Mouse (Mus musculus): Measurements from ENCODE around the gene Ulk3. TPM values are rescaled to one million over a fixed set of nuclear protein-coding genes. Genes with fewer than 3 reads are reported as not detected.

Ulk3 gene
- total and polyA plus RNA-seq, 2 experiments from 2014 or later: 18.5 to 27.3 TPM

GRCm38 (mm10) chr9:57620674-57621073, 31.4 kb downstream of the Ulk3 start, which contains the start of gene Lman1l:
Gene Lman1l, minus strand, starts transcription at chr9:57620774.
- Histone ChIP-seq H3K27me3 (ENCODE audit: insufficient read depth, low read length) (no peaks in the 10 kb centered on the region), H3K36me3 (ENCODE audit: insufficient read depth, low read length) (peaks cover 10% of the 10 kb centered on the region; the same call in 1 of the 2 replicates), H3K27ac (no peak within 1 kb of the TSS), H3K4me3 (ENCODE audit: low read length) (no peak within 1 kb of the TSS), H3K9ac (replicated peaks; ENCODE audit: low read length) (no peak within 1 kb of the TSS), H3K9me3 (ENCODE audit: low read length) (no peaks in the 10 kb centered on the region), H3K4me2 (ENCODE audit: low read depth, low read length) (no peak within 1 kb of the TSS), H3K4me1 (ENCODE audit: insufficient read depth, low read length) (no peaks in the 10 kb centered on the region)
- WGBS: 90% methylated on average over 5 of the region's 5 CpGs
- no peak for DNase-seq (ENCODE audit: low spot score)
- TF ChIP-seq CTCF (IDR thresholded peaks at IDR 0.05; ENCODE audit: low read depth): no peak
- no peak for ATAC-seq

GRCm38 (mm10) chr9:57624295-57624694, 35.0 kb downstream of the Ulk3 start:
- ATAC-seq (no peak), DNase-seq (ENCODE audit: low spot score) (no peak)
- Histone ChIP-seq H3K4me1 (ENCODE audit: insufficient read depth, low read length) (no peaks in the 10 kb centered on the region), H3K9ac (replicated peaks; ENCODE audit: low read length) (no peak overlapping the region), H3K27ac (no peak overlapping the region), H3K4me3 (ENCODE audit: low read length) (no peak overlapping the region), H3K27me3 (ENCODE audit: insufficient read depth, low read length) (no peaks in the 10 kb centered on the region), H3K4me2 (ENCODE audit: low read depth, low read length) (no peak overlapping the region), H3K9me3 (ENCODE audit: low read length) (no peaks in the 10 kb centered on the region), H3K36me3 (ENCODE audit: insufficient read depth, low read length) (peaks cover 42% of the 10 kb centered on the region)
- WGBS: 88% methylated on average over 7 of the region's 7 CpGs
- TF ChIP-seq CTCF (IDR thresholded peaks at IDR 0.05; ENCODE audit: low read depth): no peak

- 41% methylated on average over 15 of the region's 15 CpGs for WGBS
- ATAC-seq: no peak
Measured at GRCm38 (mm10) chr9:57625674-57626500, 36.6 kb downstream of the Ulk3 start.

GRCm38 (mm10) chr9:57627191-57627590, 37.9 kb downstream of the Ulk3 start:
- Histone ChIP-seq H3K27me3 (ENCODE audit: insufficient read depth, low read length) (no peaks in the 10 kb centered on the region), H3K36me3 (ENCODE audit: insufficient read depth, low read length) (peaks cover 64% of the 10 kb centered on the region), H3K9me3 (ENCODE audit: low read length) (no peaks in the 10 kb centered on the region), H3K4me2 (ENCODE audit: low read depth, low read length) (no peak overlapping the region), H3K4me1 (ENCODE audit: insufficient read depth, low read length) (no peaks in the 10 kb centered on the region), H3K27ac (no peak overlapping the region), H3K4me3 (ENCODE audit: low read length) (no peak overlapping the region), H3K9ac (replicated peaks; ENCODE audit: low read length) (no peak overlapping the region)
- DNase-seq (ENCODE audit: low spot score) (no peak), ATAC-seq (no peak)
- WGBS: 80% methylated on average over 17 of the region's 17 CpGs
- no peak for TF ChIP-seq CTCF (IDR thresholded peaks at IDR 0.05; ENCODE audit: low read depth)

More at GRCm38 (mm10) chr9:57625674-57626500, 36.6 kb downstream of the Ulk3 start:
- Histone ChIP-seq H3K27ac (peak overlapping the region; percentile 26; the same call in 1 of the 2 replicates), H3K4me1 (ENCODE audit: insufficient read depth, low read length) (no peaks in the 10 kb centered on the region), H3K9me3 (ENCODE audit: low read length) (no peaks in the 10 kb centered on the region), H3K36me3 (ENCODE audit: insufficient read depth, low read length) (peaks cover 57% of the 10 kb centered on the region), H3K4me3 (ENCODE audit: low read length) (no peak overlapping the region), H3K9ac (replicated peaks; ENCODE audit: low read length) (no peak overlapping the region), H3K4me2 (ENCODE audit: low read depth, low read length) (no peak overlapping the region), H3K27me3 (ENCODE audit: insufficient read depth, low read length) (no peaks in the 10 kb centered on the region)
- no peak for TF ChIP-seq CTCF (IDR thresholded peaks at IDR 0.05; ENCODE audit: low read depth)
- no peak for DNase-seq (ENCODE audit: low spot score)

GRCm38 (mm10) chr9:57627892-57628291, 38.6 kb downstream of the Ulk3 start:
- H3K4me2 ChIP-seq (ENCODE audit: low read depth, low read length): no peak overlapping the region

GRCm38 (mm10) chr9:57628717-57629116, 39.5 kb downstream of the Ulk3 start:
- DNase-seq (ENCODE audit: low spot score) (no peak), ATAC-seq (no peak)
- WGBS: 89% methylated on average over 12 of the region's 12 CpGs
- H3K9me3 ChIP-seq (ENCODE audit: low read length): no peaks in the 10 kb centered on the region
- no peak overlapping the region for H3K9ac ChIP-seq (replicated peaks; ENCODE audit: low read length)
- no peaks in the 10 kb centered on the region for H3K4me1 ChIP-seq (ENCODE audit: insufficient read depth, low read length)
- H3K4me2 ChIP-seq (ENCODE audit: low read depth, low read length): no peak overlapping the region
- no peak for TF ChIP-seq CTCF (IDR thresholded peaks at IDR 0.05; ENCODE audit: low read depth)
- H3K27me3 ChIP-seq (ENCODE audit: insufficient read depth, low read length): no peaks in the 10 kb centered on the region
- no peak overlapping the region for H3K27ac ChIP-seq
- peaks cover 64% of the 10 kb centered on the region for H3K36me3 ChIP-seq (ENCODE audit: insufficient read depth, low read length)
- no peak overlapping the region for H3K4me3 ChIP-seq (ENCODE audit: low read length)

More at GRCm38 (mm10) chr9:57627892-57628291, 38.6 kb downstream of the Ulk3 start:
- no peak overlapping the region for H3K27ac ChIP-seq
- peaks cover 64% of the 10 kb centered on the region for H3K36me3 ChIP-seq (ENCODE audit: insufficient read depth, low read length)
- no peaks in the 10 kb centered on the region for H3K27me3 ChIP-seq (ENCODE audit: insufficient read depth, low read length)
- DNase-seq (ENCODE audit: low spot score) (no peak), ATAC-seq (no peak)
- no peak overlapping the region for H3K9ac ChIP-seq (replicated peaks; ENCODE audit: low read length)
- WGBS: 94% methylated on average over 11 of the region's 11 CpGs
- TF ChIP-seq CTCF (IDR thresholded peaks at IDR 0.05; ENCODE audit: low read depth): no peak
- no peaks in the 10 kb centered on the region for H3K9me3 ChIP-seq (ENCODE audit: low read length)
- no peak overlapping the region for H3K4me3 ChIP-seq (ENCODE audit: low read length)
- H3K4me1 ChIP-seq (ENCODE audit: insufficient read depth, low read length): no peaks in the 10 kb centered on the region
